Mouse (Mus musculus) frontal cortex, postnatal 25 days (tissue): ENCODE data around the gene Il1f10.

Experiments used
- DNase-seq, 2 experiments: peaks; one replicate each; pipeline ENCODE4 v3.0.0; 2022; ENCODE audit warnings: low spot score in 2 of 2

Il1f10 gene

GRCm38 (mm10) chr2:24290896-24291295, at the start of gene Il1f10:
Gene Il1f10, plus strand, starts transcription at chr2:24291196.
- DNase-seq = no peak

GRCm38 (mm10) chr2:24267503-24267902, 23.5 kb upstream of the Il1f10 start:
- no peak for DNase-seq

- DNase-seq = no peak
These were observed 17.4 kb upstream of the Il1f10 start for GRCm38 (mm10) chr2:24273619-24274018.

- DNase-seq = no peak
These were observed 15.8 kb upstream of the Il1f10 start for GRCm38 (mm10) chr2:24275146-24275545.

- no peak for DNase-seq
These were observed 14.3 kb upstream of the Il1f10 start, which contains the start of gene Il1f5 for GRCm38 (mm10) chr2:24276654-24277053. Gene Il1f5, plus strand, starts transcription at chr2:24276954.

- DNase-seq = no peak
These were observed 3.6 kb downstream of the Il1f10 start for GRCm38 (mm10) chr2:24294616-24295015.

GRCm38 (mm10) chr2:24296837-24297236, 5.8 kb downstream of the Il1f10 start:
- DNase-seq = peak in 1 of 2 experiments; percentile 32

- DNase-seq = no peak
These were observed 20.5 kb downstream of the Il1f10 start for GRCm38 (mm10) chr2:24311302-24312001.

- DNase-seq = no peak
These were observed 25.9 kb downstream of the Il1f10 start for GRCm38 (mm10) chr2:24316919-24317318.

- no peak for DNase-seq
These were observed 27.1 kb downstream of the Il1f10 start for GRCm38 (mm10) chr2:24317919-24318598.

GRCm38 (mm10) chr2:24335333-24335732, 44.3 kb downstream of the Il1f10 start:
- no peak for DNase-seq

GRCm38 (mm10) chr2:24336545-24336944, 45.5 kb downstream of the Il1f10 start, which contains the start of gene Il1rn:
Gene Il1rn, plus strand, starts transcription at chr2:24336853.
- DNase-seq = no peak

- DNase-seq = no peak
These were observed 50.4 kb downstream of the Il1f10 start for GRCm38 (mm10) chr2:24341395-24341885.
